Mouse (Mus musculus) liver, embryonic 14.5 days (tissue): ENCODE results near the gene Plac1. TPM values are rescaled to one million over a fixed set of nuclear protein-coding genes. Genes with fewer than 3 reads are reported as not detected.

Experiments
- ATAC-seq: fragments of 200-750 bp; cut with Nextera tagmentation; 2 replicates; pipeline ENCODE4 v1.8.0; 2017; ENCODE audit warnings: moderate number of reproducible peaks, mild to moderate bottlenecking, moderate library complexity; ENCODE audit not compliant: insufficient read depth
- DNase-seq, 3 experiments: peaks; one replicate each; pipeline ENCODE4 v3.0.0-alpha.2; 2012 to 2013; ENCODE audit warnings: low read depth in 3 of 3, low spot score in 3 of 3
- H3K27ac ChIP-seq: fragments of 300-500 bp; sonication (generic); 2 replicates; pipeline ENCODE4 v1.5.1; 2014; ENCODE audit warnings: moderate library complexity, mild to moderate bottlenecking, control low read depth, inconsistent platforms
- H3K27me3 ChIP-seq: fragments of 300-500 bp; sonication (generic); 2 replicates; pipeline ENCODE4 v1.6.1; 2014; ENCODE audit warnings: mild to moderate bottlenecking, low read length, moderate library complexity; ENCODE audit not compliant: control insufficient read depth, insufficient read depth
- H3K36me3 ChIP-seq: fragments of 300-500 bp; sonication (generic); replicated peaks from 2 replicates; pipeline ENCODE4 v1.6.1; 2014; ENCODE audit warnings: low read depth; ENCODE audit not compliant: control insufficient read depth, insufficient read depth
- H3K4me1 ChIP-seq, 2 experiments: fragments of 200-500 bp in 1 of 2; fragments of 300-500 bp in 1 of 2; sonication (generic) in 1 of 2; replicated peaks; 2 replicates each; pipeline ENCODE4 v1.6.1; 2012 to 2014; ENCODE audit warnings: antibody characterized with exemption in 1 of 2, inconsistent platforms in 1 of 2, low read length in 1 of 2; ENCODE audit not compliant: control insufficient read depth in 2 of 2, insufficient read depth in 2 of 2
- H3K4me2 ChIP-seq: fragments of 300-500 bp; sonication (generic); 2 replicates; pipeline ENCODE4 v1.6.1; 2014; ENCODE audit warnings: low read depth, mild to moderate bottlenecking, control low read depth, moderate library complexity
- H3K4me3 ChIP-seq, 2 experiments: fragments of 200-500 bp in 1 of 2; fragments of 300-500 bp in 1 of 2; sonication (generic) in 1 of 2; 2 replicates each; pipeline ENCODE4 v1.5.1; 2012 to 2014; ENCODE audit warnings: low read depth in 2 of 2, low read length in 2 of 2, mild to moderate bottlenecking in 2 of 2, control low read depth in 1 of 2, inconsistent platforms in 1 of 2, moderate library complexity in 1 of 2; ENCODE audit not compliant: insufficient read depth in 1 of 2
- H3K9ac ChIP-seq: fragments of 300-500 bp; sonication (generic); replicated peaks from 2 replicates; pipeline ENCODE4 v1.6.1; 2014; ENCODE audit warnings: mild to moderate bottlenecking, control low read depth, moderate library complexity
- H3K9me3 ChIP-seq: fragments of 300-500 bp; sonication (generic); 2 replicates; pipeline ENCODE4 v1.6.1; 2016; ENCODE audit warnings: low read length, mixed read lengths; ENCODE audit not compliant: control insufficient read depth
- CTCF ChIP-seq: IDR thresholded peaks from 2 replicates; pipeline ENCODE4 v1.5.1; 2016; ENCODE audit warnings: antibody characterized with exemption, low read depth, control low read depth
- EP300 ChIP-seq: IDR thresholded peaks from 2 replicates; pipeline ENCODE4 v1.6.1; 2016; ENCODE audit warnings: antibody characterized with exemption, low read depth
- WGBS: fragments of 180-500 bp; shearing (Covaris S2); extraction: QIAGEN DNeasy Blood & Tissue Kit; methylation state at CpG from one replicate; pipeline ENCODE4 v1.1.7; 2014; ENCODE audit not compliant: insufficient replicate concordance; 5-methylcytosine and 5-hydroxymethylcytosine counted together
- polyA plus RNA-seq, 2 experiments: library from polyadenylated mRNA; depleted of rRNA in 1 of 2; stranded (reverse) in 1 of 2; unstranded in 1 of 2; fragments of >200 nt; fragmentation: Nextera tagmentation in 1 of 2; extraction: Ambion mirVana in 1 of 2; gene quantifications; 2 replicates each; pipeline versions ENCODE4 v1.2.1 to v1.2.3; 2012 to 2014

Plac1 gene
- polyA plus RNA-seq, 2 experiments = 0.81 to 1.3 TPM

DNA sequence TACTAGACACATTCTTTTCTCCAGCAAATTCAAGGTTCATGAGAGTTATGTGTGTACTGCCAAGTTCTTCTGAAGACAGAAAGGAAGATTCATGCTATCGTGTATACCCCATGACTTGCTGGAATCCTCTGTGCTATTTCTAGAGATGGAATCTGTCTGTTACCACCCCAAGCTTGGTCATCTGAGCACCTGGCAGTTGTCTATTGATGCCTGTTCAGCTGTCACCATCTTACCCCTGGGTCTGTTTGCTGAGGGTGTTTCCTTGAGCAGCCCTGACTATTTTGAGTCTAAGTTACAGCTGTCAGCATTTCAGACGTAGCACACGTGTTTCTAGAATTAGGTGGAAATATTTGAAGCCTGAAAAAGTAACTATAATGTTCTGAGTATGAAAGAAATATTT is 60.1 kb downstream of the Plac1 start:
- TF ChIP-seq CTCF (no peak), EP300 (no peak)
- ATAC-seq = no peak
- no peaks in the 10 kb centered on the region for H3K36me3 ChIP-seq
- H3K9me3 ChIP-seq = no peaks in the 10 kb centered on the region
- no peak overlapping the region for H3K9ac ChIP-seq
- no peaks in the 10 kb centered on the region for H3K27me3 ChIP-seq
- no peak overlapping the region for H3K27ac ChIP-seq
- no peaks in the 10 kb centered on the region for H3K4me1 ChIP-seq
- H3K4me3 ChIP-seq = no peak overlapping the region
- H3K4me2 ChIP-seq = no peak overlapping the region
- DNase-seq = no peak
- WGBS = 59% methylated on average over 3 of the region's 3 CpGs

GRCm38 (mm10) chrX:53176296-53176695 is 63.6 kb downstream of the Plac1 start:
- Histone ChIP-seq H3K9me3 (no peaks in the 10 kb centered on the region), H3K4me3 (no peak overlapping the region), H3K9ac (no peak overlapping the region), H3K4me1 (no peaks in the 10 kb centered on the region), H3K36me3 (no peaks in the 10 kb centered on the region), H3K27ac (no peak overlapping the region), H3K4me2 (no peak overlapping the region), H3K27me3 (no peaks in the 10 kb centered on the region)
- TF ChIP-seq CTCF = no peak
- no peak for TF ChIP-seq EP300
- WGBS = 70% methylated on average over 5 of the region's 5 CpGs
- no peak for ATAC-seq
- DNase-seq = no peak

GRCm38 (mm10) chrX:53168623-53169022 is 71.3 kb downstream of the Plac1 start:
- H3K9ac ChIP-seq = no peak overlapping the region
- WGBS = 45% methylated on average over 2 of the region's 2 CpGs
- ATAC-seq (no peak), DNase-seq (no peak)
- no peaks in the 10 kb centered on the region for H3K36me3 ChIP-seq
- TF ChIP-seq EP300 (no peak), CTCF (no peak)
- H3K9me3 ChIP-seq = no peaks in the 10 kb centered on the region
- H3K27ac ChIP-seq = no peak overlapping the region
- H3K4me2 ChIP-seq = no peak overlapping the region
- H3K4me3 ChIP-seq = no peak overlapping the region
- H3K4me1 ChIP-seq = no peaks in the 10 kb centered on the region
- H3K27me3 ChIP-seq = no peaks in the 10 kb centered on the region

DNA sequence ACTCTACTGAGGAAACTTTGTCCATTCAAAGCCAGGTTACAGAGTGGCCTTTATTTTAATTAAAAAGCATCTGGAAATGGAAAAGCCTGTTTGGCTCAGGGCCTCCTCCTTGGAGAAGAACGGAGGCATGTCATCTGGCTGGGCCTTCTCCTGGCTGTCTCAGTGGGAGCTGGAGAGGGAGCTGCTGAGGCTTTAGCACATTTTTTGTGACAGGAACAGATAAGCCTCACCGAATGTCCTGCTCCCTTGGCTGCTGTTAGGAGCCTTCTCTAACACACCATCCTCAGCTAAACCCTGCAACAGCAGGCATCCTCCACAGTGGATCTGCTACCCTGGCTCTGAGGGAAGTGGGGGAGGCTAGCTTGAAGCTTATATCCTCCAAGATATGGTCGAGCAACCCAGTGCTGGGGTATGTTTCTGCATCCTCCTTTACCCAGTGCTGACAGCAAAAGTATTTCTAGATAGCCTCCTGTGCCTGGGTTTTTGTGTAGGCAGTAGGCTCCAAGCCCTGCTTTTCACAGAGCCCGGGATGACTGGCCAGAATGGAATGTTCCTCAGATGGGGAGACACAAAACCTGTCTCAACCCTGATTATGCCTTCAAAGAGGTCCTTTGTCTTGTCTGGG is 72.9 kb downstream of the Plac1 start:
- no peak for TF ChIP-seq EP300
- TF ChIP-seq CTCF = no peak
- no peak for ATAC-seq

GRCm38 (mm10) chrX:53166251-53166900 is 73.5 kb downstream of the Plac1 start:
- Histone ChIP-seq H3K4me3 (no peak overlapping the region), H3K9ac (no peak overlapping the region), H3K4me1 (peaks cover 0 to 5% of the 10 kb centered on the region in 2 experiments; a peak in 2 of 4 replicates), H3K9me3 (no peaks in the 10 kb centered on the region), H3K27me3 (no peaks in the 10 kb centered on the region), H3K36me3 (no peaks in the 10 kb centered on the region), H3K27ac (no peak overlapping the region), H3K4me2 (no peak overlapping the region)
- whole genome bisulfite sequencing = 54% methylated on average over 15 of the region's 15 CpGs
- ATAC-seq = no peak
- DNase-seq = no peak
- TF ChIP-seq EP300 (no peak), CTCF (no peak)

More for the DNA sequence above, 72.9 kb downstream of the Plac1 start:
- no peak overlapping the region for H3K9ac ChIP-seq
- no peak overlapping the region for H3K4me3 ChIP-seq
- no peaks in the 10 kb centered on the region for H3K27me3 ChIP-seq
- H3K27ac ChIP-seq = no peak overlapping the region
- no peaks in the 10 kb centered on the region for H3K36me3 ChIP-seq
- no peak overlapping the region for H3K4me2 ChIP-seq
- H3K4me1 ChIP-seq = peaks cover 0 to 2% of the 10 kb centered on the region in 2 experiments; a peak in 2 of 4 replicates
- H3K9me3 ChIP-seq = no peaks in the 10 kb centered on the region
- DNase-seq = no peak
- 31% methylated on average over 4 of the region's 4 CpGs for WGBS
